Mouse (Mus musculus) midbrain, embryonic 16.5 days (tissue): ENCODE data around the gene Tmem119. TPM values are rescaled to one million over a fixed set of nuclear protein-coding genes. Genes with fewer than 3 reads are reported as not detected.

Experiments
- ATAC-seq: fragments of 200-750 bp; cut with Nextera tagmentation; 2 replicates; pipeline ENCODE4 v1.8.0; 2017; ENCODE audit warnings: moderate TSS enrichment
- H3K27ac ChIP-seq: fragments of 300-500 bp; sonication (generic); 2 replicates; pipeline ENCODE4 v1.5.1; 2014; ENCODE audit warnings: mild to moderate bottlenecking, low read length, mixed read lengths
- H3K27me3 ChIP-seq: fragments of 300-500 bp; sonication (generic); 2 replicates; pipeline ENCODE4 v1.6.1; 2014; ENCODE audit warnings: low read depth, low read length, mixed read lengths; ENCODE audit not compliant: control insufficient read depth, insufficient read depth
- H3K36me3 ChIP-seq: fragments of 300-500 bp; sonication (generic); 2 replicates; pipeline ENCODE4 v1.6.1; 2014; ENCODE audit warnings: mild to moderate bottlenecking, low read length, moderate library complexity, mixed read lengths; ENCODE audit not compliant: control insufficient read depth, insufficient read depth
- H3K4me1 ChIP-seq: fragments of 300-500 bp; sonication (generic); 2 replicates; pipeline ENCODE4 v1.6.1; 2014; ENCODE audit warnings: mild to moderate bottlenecking, low read length, mixed read lengths; ENCODE audit not compliant: control insufficient read depth, insufficient read depth
- H3K4me2 ChIP-seq: fragments of 300-500 bp; sonication (generic); 2 replicates; pipeline ENCODE4 v1.6.1; 2014; ENCODE audit warnings: mild to moderate bottlenecking, low read length, mixed read lengths
- H3K4me3 ChIP-seq: fragments of 300-500 bp; sonication (generic); 2 replicates; pipeline ENCODE4 v1.5.1; 2014; ENCODE audit warnings: low read depth, mild to moderate bottlenecking, low read length, moderate library complexity, mixed read lengths
- H3K9ac ChIP-seq: fragments of 300-500 bp; sonication (generic); 2 replicates; pipeline ENCODE4 v1.6.1; 2014; ENCODE audit warnings: low read depth, low read length, mixed read lengths
- H3K9me3 ChIP-seq: fragments of 300-500 bp; sonication (generic); replicated peaks from 2 replicates; pipeline ENCODE4 v1.6.1; 2014; ENCODE audit warnings: mild to moderate bottlenecking, low read length, mixed read lengths; ENCODE audit not compliant: control insufficient read depth, poor library complexity, severe bottlenecking
- WGBS: fragments of 180-500 bp; shearing (Covaris S2); extraction: QIAGEN DNeasy Blood & Tissue Kit; methylation state at CpG from one replicate; pipeline ENCODE4 v1.1.7; 2014; 5-methylcytosine and 5-hydroxymethylcytosine counted together
- polyA plus RNA-seq: library from polyadenylated mRNA; unstranded; fragments of >200 nt; fragmentation: Nextera tagmentation; extraction: Ambion mirVana; gene quantifications from 2 replicates; pipeline ENCODE4 v1.2.1, GENCODE M21; 2015

The Tmem119 gene
- 4.8 and 5.0 TPM in 2 replicates for polyA plus RNA-seq

- H3K27me3 ChIP-seq = no peaks in the 10 kb centered on the region; the same call in 1 of the 2 replicates
- no peak for ATAC-seq
Measured at GRCm38 (mm10) chr5:113800280-113800679, at the start of gene Tmem119. Tmem119 (minus strand) TSS chr5:113800516.

GRCm38 (mm10) chr5:113847636-113848035 lies 47.3 kb upstream of the Tmem119 start:
- Histone ChIP-seq H3K4me2 (no peak overlapping the region), H3K4me1 (no peaks in the 10 kb centered on the region), H3K27ac (no peak overlapping the region), H3K9ac (no peak overlapping the region), H3K4me3 (no peak overlapping the region), H3K27me3 (no peaks in the 10 kb centered on the region), H3K36me3 (peaks cover 38% of the 10 kb centered on the region), H3K9me3 (no peaks in the 10 kb centered on the region)
- WGBS = 91% methylated on average over 9 of the region's 9 CpGs
- ATAC-seq = no peak

More at GRCm38 (mm10) chr5:113800280-113800679, at the start of gene Tmem119:
- H3K9me3 ChIP-seq = no peaks in the 10 kb centered on the region
- 3% methylated on average over 11 of the region's 11 CpGs for WGBS
- H3K36me3 ChIP-seq = no peaks in the 10 kb centered on the region
- no peak within 1 kb of the TSS for H3K4me3 ChIP-seq
- no peak within 1 kb of the TSS for H3K27ac ChIP-seq
- H3K4me2 ChIP-seq = no peak within 1 kb of the TSS
- no peaks in the 10 kb centered on the region for H3K4me1 ChIP-seq
- no peak within 1 kb of the TSS for H3K9ac ChIP-seq

GRCm38 (mm10) chr5:113846656-113847055 lies 46.3 kb upstream of the Tmem119 start:
- no peaks in the 10 kb centered on the region for H3K9me3 ChIP-seq

GRCm38 (mm10) chr5:113845627-113846026 lies 45.3 kb upstream of the Tmem119 start:
- Histone ChIP-seq H3K4me1 (no peaks in the 10 kb centered on the region), H3K4me2 (no peak overlapping the region), H3K4me3 (no peak overlapping the region), H3K9me3 (no peaks in the 10 kb centered on the region), H3K36me3 (peaks cover 32% of the 10 kb centered on the region), H3K27me3 (no peaks in the 10 kb centered on the region), H3K9ac (no peak overlapping the region), H3K27ac (no peak overlapping the region)
- 90% methylated on average over 8 of the region's 8 CpGs for WGBS
- no peak for ATAC-seq

More at GRCm38 (mm10) chr5:113846656-113847055, 46.3 kb upstream of the Tmem119 start:
- Histone ChIP-seq H3K4me2 (no peak overlapping the region), H3K9ac (no peak overlapping the region), H3K27ac (no peak overlapping the region), H3K4me1 (no peaks in the 10 kb centered on the region), H3K4me3 (no peak overlapping the region), H3K36me3 (peaks cover 37% of the 10 kb centered on the region), H3K27me3 (no peaks in the 10 kb centered on the region)
- 91% methylated on average over 8 of the region's 8 CpGs for whole genome bisulfite sequencing
- ATAC-seq = no peak

GRCm38 (mm10) chr5:113844721-113845120 lies 44.4 kb upstream of the Tmem119 start:
- Histone ChIP-seq H3K9ac (no peak overlapping the region), H3K9me3 (no peaks in the 10 kb centered on the region), H3K27ac (no peak overlapping the region), H3K4me2 (no peak overlapping the region), H3K36me3 (peaks cover 32% of the 10 kb centered on the region), H3K27me3 (no peaks in the 10 kb centered on the region), H3K4me1 (no peaks in the 10 kb centered on the region), H3K4me3 (no peak overlapping the region)
- ATAC-seq = no peak
- 63% methylated on average over 7 of the region's 7 CpGs for WGBS

- no peak for ATAC-seq
- Histone ChIP-seq H3K27ac (no peak overlapping the region), H3K9me3 (no peaks in the 10 kb centered on the region), H3K4me1 (no peaks in the 10 kb centered on the region), H3K36me3 (peaks cover 32% of the 10 kb centered on the region), H3K27me3 (no peaks in the 10 kb centered on the region), H3K4me3 (no peak overlapping the region), H3K4me2 (no peak overlapping the region), H3K9ac (no peak overlapping the region)
- 85% methylated on average over 15 of the region's 15 CpGs for WGBS
Measured at GRCm38 (mm10) chr5:113844106-113844505, 43.8 kb upstream of the Tmem119 start.

- Histone ChIP-seq H3K4me1 (no peaks in the 10 kb centered on the region), H3K36me3 (peaks cover 32% of the 10 kb centered on the region), H3K4me2 (no peak overlapping the region), H3K27ac (no peak overlapping the region), H3K9me3 (no peaks in the 10 kb centered on the region), H3K27me3 (no peaks in the 10 kb centered on the region), H3K4me3 (no peak overlapping the region), H3K9ac (no peak overlapping the region)
- ATAC-seq = no peak
- 93% methylated on average over 9 of the region's 9 CpGs for WGBS
Measured at GRCm38 (mm10) chr5:113842906-113843305, 42.6 kb upstream of the Tmem119 start.

GRCm38 (mm10) chr5:113842244-113842643 lies 41.9 kb upstream of the Tmem119 start:
- no peak for ATAC-seq
- Histone ChIP-seq H3K4me3 (no peak overlapping the region), H3K4me1 (no peaks in the 10 kb centered on the region), H3K4me2 (no peak overlapping the region), H3K36me3 (peaks cover 29% of the 10 kb centered on the region), H3K27ac (no peak overlapping the region), H3K9me3 (no peaks in the 10 kb centered on the region), H3K27me3 (no peaks in the 10 kb centered on the region), H3K9ac (no peak overlapping the region)
- 90% methylated on average over 9 of the region's 9 CpGs for WGBS

- no peak overlapping the region for H3K9ac ChIP-seq
- H3K4me1 ChIP-seq = no peaks in the 10 kb centered on the region
- no peak overlapping the region for H3K4me2 ChIP-seq
- H3K27me3 ChIP-seq = no peaks in the 10 kb centered on the region
- no peak for ATAC-seq
- no peaks in the 10 kb centered on the region for H3K9me3 ChIP-seq
- H3K27ac ChIP-seq = no peak overlapping the region
- 89% methylated on average over 23 of the region's 23 CpGs for WGBS
- no peak overlapping the region for H3K4me3 ChIP-seq
- peaks cover 26% of the 10 kb centered on the region for H3K36me3 ChIP-seq
Measured at GRCm38 (mm10) chr5:113841243-113842225, 41.2 kb upstream of the Tmem119 start.
